ENCODE assay signal across 27 mouse cellular contexts in the genomic region with DNA sequence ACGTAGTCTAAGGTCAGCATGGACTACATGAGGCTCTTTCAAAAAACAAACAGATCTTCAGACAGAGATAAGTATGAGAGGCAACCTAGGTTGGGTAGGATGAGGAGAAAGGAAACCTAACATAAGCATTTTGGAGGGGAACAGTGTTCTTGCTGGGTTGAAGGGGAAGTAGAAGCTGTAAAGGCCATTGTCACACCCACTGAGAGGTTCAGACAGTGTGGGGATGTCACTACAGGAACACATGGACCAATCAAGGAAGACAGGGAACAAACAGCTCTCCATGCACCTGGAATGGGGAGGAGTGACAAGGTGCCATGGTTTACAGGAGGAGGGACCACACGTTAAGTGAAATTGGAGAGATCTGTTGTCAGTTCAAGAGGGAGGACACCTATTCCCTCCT.
"Had no signal": no experiment of that assay in that cellular context is flagged by ENCODE, and none has a peak within 500 bp of the region (broad histone marks: within the 10 kb centered on the region; RNA-seq: fewer than 3 reads in every experiment).

No protein-coding gene starts in this region.

- H3K4me1 ChIP-seq: heart, embryonic 13.5 days; heart, embryonic 15.5 days; intestine, embryonic 15.5 days; kidney, embryonic 15.5 days; limb, embryonic 13.5 days; limb, embryonic 15.5 days; liver, embryonic 12.5 days had no signal

- H3K27me3 ChIP-seq: heart, embryonic 13.5 days; heart, embryonic 15.5 days; intestine, embryonic 15.5 days; kidney, embryonic 15.5 days; limb, embryonic 13.5 days; limb, embryonic 15.5 days; liver, embryonic 12.5 days had no signal

- DNase-seq: gastrocnemius, adult 2 months; gastrocnemius, postnatal 10 days; gastrocnemius, postnatal 25 days; heart, adult 11 months; heart, adult 2 months; heart, postnatal 14 days; heart, postnatal 36 days; kidney, adult 18-20 months; kidney, adult 8-10 months; kidney, postnatal 14 days; kidney, postnatal 36 days; layer of hippocampus, adult 9-11 months; layer of hippocampus, postnatal 36 days; left cerebral cortex, postnatal 4 days had no signal

- H3K4me3 ChIP-seq: gastrocnemius, adult 2 months; heart, adult 2 months; heart, embryonic 13.5 days; heart, embryonic 15.5 days; intestine, embryonic 15.5 days; kidney, embryonic 15.5 days; limb, embryonic 13.5 days; limb, embryonic 15.5 days; liver, embryonic 12.5 days had no signal

- H3K9me3 ChIP-seq: heart, embryonic 13.5 days; heart, embryonic 15.5 days; intestine, embryonic 15.5 days; kidney, embryonic 15.5 days; limb, embryonic 13.5 days; limb, embryonic 15.5 days; liver, embryonic 12.5 days had no signal

- H3K9ac ChIP-seq: heart, embryonic 13.5 days; heart, embryonic 15.5 days; hindbrain, embryonic 14.5 days; intestine, embryonic 15.5 days; kidney, embryonic 15.5 days; limb, embryonic 13.5 days; limb, embryonic 15.5 days; liver, embryonic 12.5 days had no signal

- ATAC-seq: hindbrain, embryonic 16.5 days; inflammation-experienced regulatory T-cells, adult 6 months; intestine, embryonic 15.5 days; intestine, postnatal 0 days; liver, embryonic 12.5 days had no signal

- H3K4me2 ChIP-seq: heart, embryonic 11.5 days; heart, embryonic 13.5 days; heart, embryonic 15.5 days; hindbrain, embryonic 14.5 days; intestine, embryonic 15.5 days; kidney, embryonic 15.5 days; limb, embryonic 13.5 days; limb, embryonic 15.5 days; liver, embryonic 12.5 days had no signal

- H3K27ac ChIP-seq: gastrocnemius, adult 2 months; heart, adult 2 months; heart, embryonic 13.5 days; heart, embryonic 15.5 days; hindbrain, embryonic 14.5 days; intestine, embryonic 15.5 days; kidney, embryonic 15.5 days; kidney, postnatal 0 days; limb, embryonic 13.5 days; limb, embryonic 15.5 days; liver, embryonic 12.5 days had no signal

- H3K36me3 ChIP-seq: heart, embryonic 13.5 days; heart, embryonic 15.5 days; intestine, embryonic 15.5 days; kidney, embryonic 15.5 days; limb, embryonic 13.5 days; limb, embryonic 15.5 days; liver, embryonic 12.5 days had no signal
